Mouse (Mus musculus) layer of hippocampus, adult 9-10 months (tissue): ENCODE results near the gene Hoxd8.

Experiments
- DNase-seq: peaks from one replicate; pipeline ENCODE4 v3.0.0; 2022; ENCODE audit warnings: low spot score

The Hoxd8 gene

GRCm38 (mm10) chr2:74686301-74686987, 18.0 kb upstream of the Hoxd8 start:
- no peak for DNase-seq

GRCm38 (mm10) chr2:74686988-74687697, 17.3 kb upstream of the Hoxd8 start:
- DNase-seq: no peak

- DNase-seq: no peak
Observed at GRCm38 (mm10) chr2:74687698-74688555, 16.5 kb upstream of the Hoxd8 start.

DNA sequence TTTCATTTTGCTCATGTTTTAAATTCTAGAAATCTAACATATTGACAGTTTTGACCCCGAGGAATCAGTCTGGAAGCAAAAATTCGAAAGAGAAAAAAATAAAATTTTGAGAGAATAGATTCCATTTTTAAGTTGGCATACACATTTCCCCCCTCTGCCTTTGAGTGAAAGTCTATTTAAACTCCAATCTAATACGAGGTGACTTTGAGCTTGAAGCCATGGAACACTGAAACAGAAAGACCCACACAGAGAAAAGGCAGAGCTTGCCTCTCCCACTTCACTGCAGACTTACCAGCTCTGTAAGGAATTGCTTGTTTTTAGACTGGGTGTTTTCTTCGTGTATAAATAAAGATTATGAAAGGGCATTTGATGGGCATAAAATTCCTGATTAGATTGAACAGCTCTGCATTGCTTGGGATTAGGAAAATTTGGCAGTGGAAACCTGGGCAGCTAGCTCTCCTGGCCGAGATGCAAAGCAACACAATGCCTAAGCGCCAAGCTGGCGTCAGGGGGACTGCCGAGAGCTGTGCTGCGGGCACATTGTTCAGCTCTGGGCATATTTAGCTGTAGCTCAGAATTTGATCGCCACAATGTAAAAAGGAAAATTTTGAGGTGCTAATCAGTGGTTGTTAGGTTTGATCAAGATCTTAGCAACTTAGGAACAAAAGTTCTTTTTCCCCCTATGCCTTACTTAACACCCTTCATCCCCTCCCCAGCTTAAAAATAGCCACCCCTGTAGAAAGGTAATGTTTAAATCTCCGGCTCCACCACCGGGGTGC, 15.4 kb upstream of the Hoxd8 start:
- DNase-seq: no peak

GRCm38 (mm10) chr2:74689574-74690337, 14.7 kb upstream of the Hoxd8 start:
- DNase-seq: no peak

DNA sequence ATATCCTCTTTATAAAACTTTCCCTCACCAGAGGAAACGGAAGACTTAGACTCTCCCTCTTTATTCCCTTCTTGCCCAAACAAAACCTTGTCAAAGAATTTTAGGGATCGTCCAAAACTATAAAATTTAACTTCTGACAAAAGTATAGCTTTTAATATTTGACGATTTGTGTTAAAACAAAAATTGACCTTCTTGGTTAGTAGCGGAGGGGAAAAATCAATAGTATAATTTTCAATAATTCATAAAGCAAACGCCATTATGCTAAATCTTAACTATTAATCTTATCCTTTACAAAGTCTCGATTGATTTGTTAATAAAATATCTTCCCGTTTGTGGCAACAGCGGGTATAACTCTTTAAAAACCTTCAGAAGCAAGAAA, 14.1 kb upstream of the Hoxd8 start:
- no peak for DNase-seq

GRCm38 (mm10) chr2:74691022-74691951, 13.1 kb upstream of the Hoxd8 start, which contains the start of gene Hoxd10:
TSS of gene Hoxd10 (plus strand) at chr2:74691924.
- no peak for DNase-seq

GRCm38 (mm10) chr2:74691995-74692807, 12.2 kb upstream of the Hoxd8 start:
- no peak for DNase-seq

- no peak for DNase-seq
Observed at GRCm38 (mm10) chr2:74692808-74693431, 11.5 kb upstream of the Hoxd8 start.

DNA sequence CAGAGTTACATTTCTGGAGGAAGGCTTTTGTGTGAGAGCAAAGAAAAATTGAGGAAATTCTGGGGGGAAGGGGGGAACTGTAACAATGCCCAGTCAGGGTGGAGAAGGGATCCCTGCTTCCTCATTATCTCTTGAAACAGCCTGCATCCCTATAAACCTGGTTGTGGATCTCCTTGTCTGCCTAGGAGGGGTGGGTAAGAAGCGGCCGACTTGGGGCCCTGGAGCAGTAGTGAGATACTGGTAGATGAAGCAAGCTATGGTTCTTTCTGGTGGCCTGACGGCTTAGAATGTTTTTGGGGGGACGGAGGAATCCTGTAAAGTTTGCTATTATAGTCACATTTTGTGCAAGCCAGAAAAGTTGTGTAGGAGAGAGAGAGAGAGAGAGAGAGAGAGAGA, 11.0 kb upstream of the Hoxd8 start:
- DNase-seq: no peak

GRCm38 (mm10) chr2:74694066-74694465, 10.3 kb upstream of the Hoxd8 start:
- no peak for DNase-seq

DNA sequence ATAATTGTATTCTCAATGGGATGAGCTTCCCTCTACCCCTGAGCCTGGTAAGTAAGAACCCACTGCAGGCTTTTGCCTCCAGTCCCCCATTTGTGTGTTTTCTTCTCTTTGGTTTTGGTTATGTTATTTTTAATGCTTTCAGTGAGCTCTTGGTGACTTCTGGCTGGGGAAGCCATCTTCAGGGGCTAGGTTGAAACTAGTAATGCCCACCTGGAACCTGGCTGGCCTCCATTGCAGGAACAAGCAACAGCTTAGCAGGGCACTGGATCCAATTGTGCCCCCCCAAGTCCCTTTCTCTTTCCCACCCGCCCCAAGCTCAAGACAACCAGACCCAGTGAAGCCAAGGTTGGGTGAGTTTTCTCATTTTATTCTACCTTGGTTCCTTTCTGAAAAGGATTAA, 9.0 kb upstream of the Hoxd8 start:
- no peak for DNase-seq

DNA sequence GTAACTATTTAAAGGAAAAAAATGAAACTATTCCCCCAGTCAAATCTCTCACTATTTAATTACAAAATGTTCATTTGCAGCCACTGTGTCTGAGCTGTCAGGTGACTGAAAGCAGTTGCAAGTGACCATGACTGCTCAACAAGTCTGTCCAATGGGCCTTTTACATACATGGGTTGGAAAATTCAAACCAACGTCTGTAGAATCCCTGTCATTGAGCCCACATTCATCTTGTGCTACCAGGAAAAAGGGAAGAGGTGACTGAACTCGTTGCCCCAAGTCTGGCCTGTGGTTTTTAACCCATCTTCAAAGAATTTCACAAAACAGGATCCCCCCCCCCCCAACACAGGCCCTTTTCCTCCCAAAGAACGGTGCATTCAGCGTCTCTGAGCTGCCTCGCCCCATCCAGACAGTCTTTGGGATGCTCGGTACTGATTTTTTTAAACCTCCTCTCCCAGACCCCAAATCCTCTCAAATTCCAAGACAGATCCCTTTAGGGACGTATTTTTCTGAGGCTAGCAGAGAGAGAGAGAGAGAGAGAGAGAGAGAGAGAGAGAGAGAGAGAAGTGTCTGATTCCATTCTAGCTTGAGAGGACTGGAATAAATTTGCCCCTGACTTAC, 8.5 kb upstream of the Hoxd8 start:
- DNase-seq: no peak

GRCm38 (mm10) chr2:74696442-74697335, 7.7 kb upstream of the Hoxd8 start:
- no peak for DNase-seq

- no peak for DNase-seq
Observed at GRCm38 (mm10) chr2:74697567-74698121, 6.8 kb upstream of the Hoxd8 start, which contains the start of gene Hoxd9. TSS of gene Hoxd9 (plus strand) at chr2:74697727.

- DNase-seq: no peak
Observed at GRCm38 (mm10) chr2:74698201-74699052, 6.0 kb upstream of the Hoxd8 start.
